Mouse (Mus musculus) embryo, embryonic 10 days (tissue): Measurements from ENCODE around the gene Atxn7l2.
A peak's percentile ranks its signal among the peaks of the same experiment; 100 is the strongest.
"Not testable (repeated sequence)": the region's sequence is repeated elsewhere in the genome, so short reads cannot be mapped to it uniquely, and the experiment has no call there.

Source experiments
- DNase-seq: peaks from one replicate; pipeline ENCODE4 v3.0.0-alpha.2; 2015; ENCODE audit warnings: low spot score

Atxn7l2 gene

DNA sequence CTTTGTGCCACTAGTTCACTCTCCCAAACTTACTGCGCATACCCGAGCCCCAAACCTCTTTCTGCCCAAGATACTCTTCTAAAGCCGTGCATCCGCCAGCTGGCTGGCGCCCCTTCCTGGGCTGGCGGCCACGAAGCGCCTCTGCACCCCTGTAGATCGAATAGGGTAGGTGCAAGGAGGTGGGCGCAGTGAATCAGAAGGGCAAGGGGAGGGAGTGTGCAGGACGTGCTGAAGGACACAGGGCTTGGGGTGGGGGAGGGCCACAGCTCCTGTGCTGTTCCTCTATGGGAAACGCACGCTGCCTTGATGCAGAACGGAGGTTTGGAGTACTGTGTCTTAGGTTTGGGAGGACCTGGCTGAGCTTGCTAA, at the start of gene Atxn7l2:
TSS of gene Atxn7l2 (minus strand) at position 164 of the 369 bp plus-strand sequence.
- peak; percentile 82 for DNase-seq

DNA sequence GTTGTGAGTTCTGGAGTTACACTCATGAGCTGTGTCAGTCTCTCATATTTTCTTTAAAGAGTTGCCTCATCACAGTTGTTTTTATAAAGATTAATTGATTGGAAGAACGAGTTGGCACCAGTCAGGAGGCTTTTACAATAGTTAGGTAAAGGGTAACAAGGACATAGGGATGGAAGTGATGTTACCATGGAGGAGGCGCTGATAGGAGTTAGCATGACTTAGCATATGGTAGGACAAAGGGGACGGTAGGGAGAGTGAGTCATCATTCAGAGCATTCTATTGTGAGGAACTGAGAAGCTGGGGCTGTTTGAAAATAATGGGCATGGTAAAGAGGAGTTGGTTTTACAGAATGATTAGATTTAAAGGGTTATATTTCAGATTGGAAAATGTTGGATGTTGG, 48.6 kb upstream of the Atxn7l2 start:
- DNase-seq, result peak; percentile 32

DNA sequence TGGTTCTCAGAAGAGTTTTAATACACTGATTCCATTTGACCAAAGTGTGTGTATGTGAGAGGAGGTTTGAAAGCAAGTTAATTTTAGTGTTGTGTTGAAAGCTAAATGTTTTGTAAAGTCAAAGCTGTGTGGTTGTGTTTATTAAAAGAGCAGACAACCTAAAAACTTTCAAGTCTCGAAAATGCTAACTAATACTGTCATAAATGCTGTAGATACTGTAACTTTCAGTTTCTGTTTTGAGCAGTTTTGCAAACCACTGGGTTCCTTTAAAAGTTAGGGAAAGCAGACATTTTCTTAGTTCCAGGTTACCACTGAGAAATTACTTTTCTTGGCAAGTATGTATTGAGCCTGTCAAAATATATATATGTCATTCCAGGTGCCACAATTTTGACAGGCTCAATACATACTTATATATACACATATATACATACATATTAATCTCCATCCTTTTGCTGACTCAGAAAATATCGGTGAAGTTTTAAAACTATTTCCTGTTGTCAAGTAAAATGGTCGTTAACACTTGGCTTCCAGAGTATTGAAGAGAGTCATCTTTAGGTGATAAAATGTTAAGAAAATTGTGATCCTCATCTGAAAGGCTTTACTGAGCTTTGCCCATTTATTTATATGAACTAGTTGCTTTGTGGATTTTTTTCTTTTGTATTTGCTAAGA, 47.2 kb upstream of the Atxn7l2 start:
- DNase-seq, result no peak

DNA sequence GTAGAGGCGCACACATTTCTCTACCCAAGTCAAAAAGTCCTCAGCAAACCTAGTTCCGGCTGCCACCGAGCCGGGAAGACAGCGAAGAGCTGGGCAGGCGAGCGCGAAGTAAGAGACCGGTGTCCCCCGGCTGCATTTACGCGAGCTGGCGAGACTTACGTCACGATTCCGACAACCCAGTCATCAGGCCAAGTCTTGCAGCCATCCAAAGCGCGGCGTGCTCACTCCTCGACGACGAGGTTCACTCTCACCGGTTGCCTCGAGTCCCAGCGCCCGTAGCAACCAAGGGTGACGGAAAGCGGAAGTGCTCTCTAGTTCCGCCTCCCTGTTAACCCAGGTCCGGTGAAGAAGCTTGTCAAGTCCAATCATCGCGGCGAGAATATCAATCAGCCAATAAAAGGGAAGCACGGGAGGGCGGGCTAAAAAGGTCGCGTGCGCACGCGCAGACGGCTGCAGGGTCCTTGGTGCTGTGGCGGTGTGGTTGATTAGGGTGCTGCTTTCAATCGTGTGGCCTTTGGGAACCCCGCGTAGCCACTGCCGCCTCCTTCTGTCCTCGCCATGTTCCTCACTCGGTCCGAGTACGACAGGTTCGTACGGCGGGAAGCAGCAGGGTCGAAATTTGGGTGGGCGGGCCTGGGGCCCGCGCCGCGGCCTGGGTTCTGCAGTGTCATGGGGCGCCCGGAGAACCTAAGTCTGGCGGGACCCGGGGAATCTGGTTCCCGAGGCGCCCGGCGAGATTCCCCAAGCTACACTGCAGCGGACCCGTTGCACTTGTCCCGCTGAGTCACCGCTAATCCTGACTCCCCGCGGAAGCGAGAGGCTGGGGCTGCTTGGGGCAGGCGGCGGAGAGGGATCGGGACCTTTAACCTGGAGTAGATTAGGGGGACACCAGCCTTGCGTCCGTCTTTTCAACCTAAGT, 46.2 kb upstream of the Atxn7l2 start, which contains the start of gene Psma5:
TSS of gene Psma5 (plus strand) at position 208 of the 919 bp plus-strand sequence.
- DNase-seq, result peak; percentile 99

DNA sequence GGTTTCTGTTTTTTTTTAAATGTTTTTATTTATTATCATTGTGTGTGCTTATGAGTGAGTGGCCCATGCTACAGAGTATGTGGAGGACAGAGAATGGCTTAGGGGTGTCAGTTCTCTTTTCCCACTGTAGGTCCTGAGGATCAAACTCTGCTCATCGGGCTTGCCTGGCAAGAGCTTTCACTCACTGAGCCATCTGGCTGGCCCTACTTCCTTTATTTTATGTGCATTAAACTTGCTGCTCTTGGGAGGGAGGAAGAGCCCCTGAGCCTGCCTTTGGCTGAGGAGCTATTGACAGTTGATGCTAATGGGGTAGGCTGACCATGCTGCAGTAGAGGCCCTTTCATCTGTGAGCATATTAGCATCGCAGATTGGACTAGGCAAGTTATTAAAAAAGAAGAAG, 36.1 kb upstream of the Atxn7l2 start:
- DNase-seq, result no peak

DNA sequence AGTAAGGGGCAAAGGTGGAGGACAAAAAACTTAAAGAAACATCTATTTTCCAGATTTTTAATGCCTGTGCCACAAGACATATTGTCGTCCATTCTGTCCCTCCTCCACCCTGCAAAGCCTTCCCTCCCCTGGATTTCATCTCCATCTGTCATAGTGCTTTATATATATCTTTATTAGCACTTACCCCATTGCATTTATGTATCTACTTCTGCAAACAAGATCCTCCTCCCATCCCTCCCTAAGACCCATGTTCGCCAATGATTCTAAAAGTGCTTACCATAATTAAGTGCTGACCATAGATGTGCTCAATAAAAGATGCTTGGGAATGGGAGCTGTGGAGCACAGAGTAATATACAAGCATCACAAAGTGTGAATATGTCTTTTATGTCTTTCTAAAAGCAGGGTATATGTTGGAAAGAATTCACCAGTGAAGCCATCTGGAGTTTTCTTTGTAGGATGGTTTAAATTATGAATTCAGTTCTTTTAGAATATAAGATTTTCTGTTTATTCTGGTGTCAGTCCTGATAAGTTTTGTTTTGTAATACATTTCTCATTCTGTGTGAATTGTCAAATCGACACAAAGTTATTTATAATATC, 30.6 kb upstream of the Atxn7l2 start:
- no peak for DNase-seq

DNA sequence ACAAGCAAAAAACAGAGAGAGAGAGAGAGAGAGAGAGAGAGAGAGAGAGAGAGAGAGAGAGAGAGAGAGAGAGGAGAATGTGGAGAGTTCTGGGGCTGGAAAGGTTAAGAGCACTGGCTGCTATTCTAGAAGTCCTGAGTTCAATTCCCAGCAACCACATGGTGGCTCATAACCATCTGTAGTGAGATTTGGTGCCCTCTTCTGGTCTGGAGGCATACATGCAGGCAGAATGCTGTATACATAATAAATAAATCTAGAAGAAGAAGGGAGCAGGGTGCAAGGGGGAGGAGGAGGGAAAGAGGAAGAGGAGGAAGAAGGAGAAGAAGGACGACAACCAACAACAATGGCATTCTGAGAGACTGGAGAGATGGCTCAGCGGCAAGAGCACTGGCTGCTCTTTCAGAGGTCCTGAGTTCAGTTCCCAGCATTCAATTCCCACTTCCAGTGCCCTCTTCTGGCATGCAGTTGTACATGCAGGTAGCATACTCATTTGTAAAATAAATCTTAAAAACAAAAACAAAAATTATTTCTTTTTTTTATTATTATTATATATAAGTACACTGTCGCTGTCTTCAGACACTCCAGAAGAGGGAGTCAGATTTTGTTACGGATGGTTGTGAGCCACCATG, 26.9 kb upstream of the Atxn7l2 start:
- not testable (repeated sequence) for DNase-seq

DNA sequence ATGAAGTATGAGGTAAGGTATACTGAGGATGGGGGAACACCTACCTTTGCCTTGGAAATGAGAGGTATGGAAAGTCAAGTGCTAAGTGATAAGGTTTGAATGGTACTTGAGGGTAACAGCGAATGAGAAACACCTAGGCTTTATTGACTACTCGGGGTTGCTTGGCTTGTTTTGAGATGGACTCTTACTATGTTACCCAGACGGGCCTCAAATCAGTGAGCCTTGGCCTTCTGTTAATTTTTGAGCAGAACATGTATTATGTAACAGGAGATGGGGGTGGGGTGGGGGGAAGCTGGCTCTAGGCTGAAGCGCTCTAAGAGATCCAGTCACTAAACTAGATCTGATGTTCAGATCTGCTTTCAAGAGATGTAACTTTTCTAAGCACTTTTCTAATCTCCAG, 20.9 kb upstream of the Atxn7l2 start:
- no peak for DNase-seq

DNA sequence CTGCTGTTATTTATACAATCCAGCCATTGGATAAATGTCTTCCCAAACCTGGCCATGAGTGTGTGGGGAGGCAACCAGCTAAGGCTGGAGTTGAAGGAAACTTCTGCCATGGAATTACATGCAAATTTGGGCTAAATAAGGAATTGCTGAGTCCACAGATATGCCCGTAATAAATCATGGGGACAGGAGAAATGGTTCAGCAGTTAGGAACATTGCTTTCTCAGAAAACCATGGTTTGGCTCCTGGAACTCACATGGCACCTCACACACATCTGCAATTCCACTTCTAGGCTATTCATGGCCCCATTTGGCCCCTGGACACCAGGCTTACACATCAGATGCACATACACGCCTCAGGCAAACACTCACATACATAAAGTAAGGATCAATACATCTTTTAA, 16.8 kb upstream of the Atxn7l2 start:
- no peak for DNase-seq

DNA sequence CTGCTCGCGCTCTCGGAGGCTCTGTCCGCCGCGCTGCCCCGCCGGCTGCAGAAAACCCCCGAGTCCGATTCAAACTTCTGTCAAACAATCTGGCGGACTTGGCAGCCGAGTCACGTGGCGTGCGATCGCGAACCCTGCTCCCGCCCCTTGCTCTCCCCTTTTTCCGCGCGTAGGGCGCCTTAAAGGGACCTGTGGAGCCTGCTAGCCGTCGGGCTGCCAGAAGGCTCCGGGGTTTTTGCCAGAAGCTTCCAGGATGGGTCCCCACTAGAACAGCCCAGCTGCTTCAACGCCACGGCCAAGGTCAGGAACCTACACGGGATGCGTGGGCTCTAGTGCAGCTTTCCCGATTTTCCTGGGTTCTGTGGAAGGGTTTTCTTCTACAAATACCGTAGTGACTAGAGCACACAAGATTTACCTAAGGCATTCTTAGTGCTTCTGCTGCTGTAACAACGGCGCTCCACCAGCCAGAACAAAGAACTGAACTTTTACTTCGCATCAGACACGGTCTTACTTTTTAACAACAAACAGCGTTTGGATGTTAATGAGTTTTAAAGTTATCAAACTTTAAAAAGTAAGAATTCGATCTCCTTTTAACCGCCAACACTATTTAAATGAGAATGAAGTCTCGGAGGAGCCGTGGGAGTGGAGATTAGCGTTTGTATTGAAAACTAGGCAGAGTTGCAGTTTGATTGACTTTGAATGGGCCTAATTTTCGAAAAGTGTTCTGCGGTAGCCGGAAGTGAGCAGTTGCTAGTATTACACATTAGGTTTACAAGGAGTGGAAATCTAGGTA, 16.0 kb upstream of the Atxn7l2 start, which contains the start of gene Sypl2:
TSS of gene Sypl2 (minus strand) at position 91 of the 793 bp plus-strand sequence.
- peak; percentile 67 for DNase-seq

DNA sequence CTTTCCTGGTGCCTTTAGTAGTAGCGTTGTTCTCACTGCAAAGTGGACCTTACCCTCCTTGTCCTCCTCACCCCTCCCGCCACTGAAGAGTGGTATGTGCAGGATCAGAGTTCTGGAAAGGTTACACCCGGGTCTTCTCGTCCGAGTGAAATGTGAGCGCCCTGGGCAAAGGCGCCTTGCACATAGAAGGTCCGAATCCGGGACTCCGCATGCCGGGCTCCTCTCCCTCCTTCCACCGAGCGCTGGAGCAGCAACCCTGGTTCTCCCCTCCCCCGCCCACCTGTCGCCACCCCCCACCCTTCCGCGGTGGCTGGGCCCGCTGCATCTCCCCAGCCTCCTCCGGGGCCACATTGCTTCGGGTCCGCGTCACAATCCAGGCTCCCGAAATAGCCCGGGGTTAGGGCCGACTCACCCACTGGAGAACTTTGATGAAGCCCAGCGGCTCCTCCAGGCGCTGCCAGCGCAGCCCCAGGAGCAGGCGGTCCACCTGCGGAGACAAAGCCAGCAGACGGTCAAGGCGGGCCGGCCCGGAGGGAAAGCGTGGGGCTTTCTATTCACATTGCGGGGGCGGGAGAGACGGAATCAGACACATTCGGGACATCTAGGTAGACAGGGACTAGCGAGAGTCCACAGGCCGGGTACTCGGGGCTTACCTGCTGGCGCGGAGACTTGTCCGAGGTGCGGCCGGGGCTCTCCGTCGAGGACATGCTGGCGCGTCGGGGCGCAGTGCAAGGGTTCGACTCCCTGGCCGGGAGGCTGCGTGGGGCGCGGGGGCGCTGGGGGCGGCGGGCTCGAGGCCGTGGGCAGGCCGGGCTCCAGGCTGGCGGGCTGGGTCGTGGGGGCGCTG, 15.2 kb upstream of the Atxn7l2 start:
- peak; percentile 30 for DNase-seq

DNA sequence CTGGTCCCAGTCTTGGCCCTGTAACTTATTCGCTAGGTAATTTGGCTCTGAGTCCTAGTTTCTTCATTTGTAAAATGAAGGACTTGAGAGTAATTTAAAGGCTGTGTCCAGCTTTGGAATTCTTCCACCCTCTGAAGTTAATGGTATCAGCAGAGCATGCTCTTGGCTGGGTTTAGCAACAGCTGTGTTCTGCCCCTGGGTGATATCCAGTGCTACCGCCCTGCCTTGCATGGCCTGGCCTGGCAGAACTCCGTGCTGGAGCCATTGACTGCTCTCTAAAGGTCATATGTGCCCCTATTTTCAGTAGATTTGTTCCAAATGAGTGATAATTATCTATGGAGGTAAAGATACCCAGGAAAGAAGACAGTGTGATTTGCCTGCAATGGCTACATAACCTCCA, 9.9 kb upstream of the Atxn7l2 start:
- no peak for DNase-seq

DNA sequence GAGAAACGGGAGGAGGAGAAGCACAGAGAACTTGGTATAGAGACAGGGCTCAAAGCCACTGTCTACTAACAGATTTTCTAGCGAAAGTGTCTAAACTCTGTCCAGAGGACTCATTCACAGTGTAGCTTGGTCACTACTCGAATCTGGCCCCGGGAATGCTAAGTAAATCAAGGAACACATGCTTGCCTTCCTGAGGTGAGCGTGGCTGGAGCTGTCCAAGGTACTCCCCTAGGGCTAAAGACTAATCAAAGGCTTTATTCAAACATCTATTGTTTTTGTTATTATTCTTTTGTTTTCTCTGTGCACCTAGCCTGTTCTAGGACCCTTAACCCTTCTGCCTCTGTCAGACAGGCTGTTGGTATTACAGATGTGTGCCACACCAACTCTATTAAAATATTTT, 4.0 kb upstream of the Atxn7l2 start:
- DNase-seq, result peak; percentile 76

DNA sequence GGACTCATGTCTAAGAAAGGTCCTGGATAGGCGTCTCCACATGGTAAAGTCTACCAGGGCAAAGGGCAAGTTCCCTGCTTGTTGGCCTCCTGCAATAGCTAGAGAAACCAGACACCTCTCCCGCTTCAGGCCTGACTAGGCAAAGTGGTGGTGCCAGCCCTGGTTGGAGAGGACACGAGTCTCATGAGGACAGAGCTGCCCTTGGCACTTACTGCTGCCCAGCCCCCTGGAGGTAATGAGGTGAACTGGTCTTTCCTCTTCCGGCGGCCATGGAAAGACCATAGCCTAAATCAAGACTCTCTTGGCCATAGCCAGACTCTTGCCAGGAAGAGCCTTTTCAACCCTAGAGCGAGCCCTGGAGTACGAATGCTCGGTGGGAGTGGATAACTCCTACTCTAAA, 1.7 kb upstream of the Atxn7l2 start:
- DNase-seq, result no peak

DNA sequence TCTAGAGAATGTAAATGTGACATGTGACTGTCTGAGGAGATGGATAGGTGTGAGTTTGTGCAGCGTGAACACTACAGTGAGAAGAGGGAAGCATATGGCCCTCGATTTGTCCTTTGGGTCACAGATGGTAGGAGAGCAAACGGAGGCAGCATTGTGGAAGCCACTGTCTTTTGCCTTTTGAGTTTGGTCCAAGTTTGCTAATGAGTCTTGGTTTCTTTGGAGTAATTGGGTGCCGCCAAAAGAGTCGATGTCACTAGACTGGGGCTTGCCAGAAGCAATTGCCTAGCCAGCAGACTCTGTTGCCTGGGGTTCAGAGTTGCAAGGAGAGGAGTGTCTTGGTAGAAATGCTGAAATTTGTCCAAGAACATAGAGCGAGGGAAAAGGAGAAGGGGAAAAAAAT, 1.1 kb upstream of the Atxn7l2 start:
- no peak for DNase-seq

DNA sequence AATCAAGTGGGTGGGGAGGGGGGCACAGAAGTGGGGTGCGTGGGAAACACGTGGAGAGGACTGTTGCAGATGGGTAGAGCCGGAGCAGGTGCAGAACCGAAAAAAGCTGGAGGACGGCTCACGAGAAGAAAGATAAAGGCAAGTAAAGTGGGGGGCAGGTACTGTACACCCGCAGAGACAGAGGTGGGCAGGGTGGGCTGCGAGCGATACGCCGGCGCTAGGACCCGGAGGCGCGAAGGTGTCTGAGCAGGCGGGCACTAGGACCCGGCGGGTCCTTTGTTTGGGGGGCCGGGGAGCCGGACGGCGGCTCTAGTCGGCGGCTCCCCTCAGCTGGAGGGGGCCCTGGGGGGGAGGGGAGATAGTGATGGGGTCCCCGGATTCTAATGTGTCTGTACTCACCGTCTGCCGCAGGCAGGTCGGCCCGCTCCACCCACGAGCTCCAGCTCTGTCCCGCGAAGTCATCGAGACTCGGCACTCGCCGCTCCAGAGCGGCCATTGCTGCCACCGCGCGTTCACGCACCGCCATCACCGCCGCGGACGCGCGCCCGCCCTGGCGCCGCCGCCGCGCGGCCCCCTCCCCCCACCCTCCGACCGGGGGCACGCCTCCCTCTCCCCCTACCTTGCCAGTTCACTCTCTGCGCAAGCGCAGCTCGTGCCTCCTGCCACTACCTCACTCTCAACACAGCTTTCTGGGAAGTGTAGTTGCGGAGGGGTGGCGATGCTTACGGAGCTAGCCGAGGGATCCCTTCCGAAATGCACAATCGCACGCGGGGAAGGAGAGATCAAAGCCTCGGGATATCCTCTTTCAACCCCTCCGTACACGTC, 576 bp downstream of the Atxn7l2 start:
- peak; percentile 99 for DNase-seq

DNA sequence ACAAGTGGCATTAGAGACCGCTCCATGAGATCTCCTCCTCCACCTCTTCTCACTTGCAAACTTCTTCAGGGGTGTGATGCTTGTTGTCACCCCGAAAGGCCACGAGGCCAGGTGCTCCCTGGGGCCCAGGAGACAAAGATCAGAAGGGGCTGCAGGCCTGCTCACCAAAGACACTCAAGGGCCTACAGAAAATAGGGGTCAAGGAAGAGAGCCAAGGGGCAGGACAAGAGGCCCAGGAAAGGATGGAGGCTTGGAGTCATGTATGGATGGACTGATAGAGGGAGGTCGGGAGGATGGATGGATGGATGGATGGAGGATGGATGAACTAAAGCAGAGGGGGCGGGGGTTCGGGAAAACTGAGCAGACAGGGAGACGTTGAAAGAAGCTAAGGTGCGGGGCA, 1.2 kb downstream of the Atxn7l2 start:
- peak; percentile 30 for DNase-seq

DNA sequence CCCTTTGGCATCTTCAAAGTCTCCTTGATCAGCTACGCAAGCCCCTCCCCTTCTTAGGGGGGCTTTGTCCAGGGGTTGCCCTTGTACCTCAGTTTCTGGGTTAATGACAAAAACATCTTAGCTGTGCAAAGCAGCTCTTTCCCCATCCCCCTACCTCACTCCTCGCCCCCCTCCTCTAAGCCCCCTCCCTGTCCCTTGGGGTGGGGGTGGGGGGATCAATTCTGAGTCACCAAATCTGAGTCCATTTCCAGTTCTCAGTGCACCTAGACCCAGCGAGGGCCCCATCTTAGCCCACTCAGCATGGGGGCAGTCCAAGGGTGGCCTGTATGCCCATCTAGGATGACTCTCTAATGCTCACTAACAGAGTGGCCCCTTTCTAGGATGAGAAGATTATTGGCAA, 1.7 kb downstream of the Atxn7l2 start:
- no peak for DNase-seq

DNA sequence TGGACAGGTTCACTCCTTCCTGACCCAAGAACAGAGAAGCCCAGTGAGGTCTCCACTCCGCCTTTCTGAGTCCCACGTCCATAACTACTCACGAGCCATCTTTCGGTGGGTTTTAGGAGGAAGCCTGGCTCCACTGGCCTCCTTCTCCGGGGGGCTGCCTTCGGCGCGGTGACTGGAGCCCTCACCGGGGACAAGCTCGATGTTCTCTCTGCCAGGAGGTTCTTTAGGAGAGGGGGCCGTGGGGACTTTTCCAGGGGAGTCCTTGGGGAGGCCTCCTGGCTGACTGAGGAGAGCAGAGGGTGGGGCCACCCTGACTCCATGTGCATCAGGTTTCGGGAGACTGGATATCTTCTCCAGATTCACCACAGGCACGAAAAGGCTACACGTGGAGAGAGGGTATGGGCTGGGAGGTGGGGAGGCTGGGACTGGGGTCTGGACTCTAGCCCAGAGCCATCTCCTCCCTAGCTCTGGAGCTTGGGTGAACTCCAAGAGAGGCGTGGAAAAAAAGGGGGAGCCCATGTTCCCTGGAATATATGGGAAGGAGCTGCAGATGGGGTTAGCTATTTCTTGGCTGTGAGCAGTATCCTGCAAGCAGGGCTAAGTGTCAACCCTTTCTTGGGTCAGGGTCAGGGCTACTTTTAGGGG, 3.9 kb downstream of the Atxn7l2 start:
- DNase-seq, result no peak
